Mouse (Mus musculus) c-Kit-positive CD71-positive TER-119-negative erythroid progenitor cells, embryonic 14.5 days (primary cell): ENCODE measurements around the gene Gm7029.

Experiments
- DNase-seq: peaks from one replicate; pipeline ENCODE4 v3.0.0-alpha.2; 2013; ENCODE audit warnings: low read depth

Gm7029 gene

DNA sequence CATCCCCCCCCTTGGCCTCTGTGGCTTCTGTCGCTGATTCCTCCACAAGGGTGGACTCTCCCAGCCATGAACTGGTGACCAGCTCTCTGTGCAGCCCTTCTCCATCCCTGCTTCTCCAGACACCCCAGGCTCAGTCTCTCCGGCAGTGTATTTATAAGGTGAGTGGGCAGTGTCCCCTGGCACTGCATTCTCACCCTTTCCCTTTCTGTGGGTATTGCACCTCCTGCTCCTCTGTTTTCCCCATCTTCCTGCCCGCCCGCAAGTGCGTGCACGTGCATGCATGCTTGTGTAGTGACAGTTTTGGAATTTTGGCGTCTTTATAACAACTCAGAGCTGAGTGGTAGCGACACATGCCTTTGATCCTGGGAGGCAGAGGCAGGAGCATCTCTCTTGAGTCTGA is 40.3 kb downstream of the Gm7029 start:
- no peak for DNase-seq

DNA sequence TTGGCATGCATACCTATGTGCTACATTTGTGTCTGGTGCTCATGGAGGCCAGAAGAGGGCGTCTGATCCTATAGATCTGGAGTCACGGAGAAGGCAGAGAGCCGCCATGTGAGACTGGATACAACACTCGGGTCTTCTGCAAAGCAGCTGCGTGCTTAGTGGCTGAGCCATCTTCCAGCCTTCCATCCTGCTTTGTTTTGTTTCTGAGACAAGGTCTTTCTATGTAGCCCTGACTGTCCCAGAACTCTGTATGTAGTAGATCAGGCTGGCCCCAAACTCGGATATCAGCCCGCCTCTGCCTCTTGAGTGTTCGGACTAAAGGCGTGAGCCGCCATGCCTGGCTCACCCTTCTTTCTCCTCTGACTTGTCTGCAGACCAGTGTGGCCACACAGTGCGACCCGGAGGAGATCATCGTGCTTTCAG is 41.3 kb downstream of the Gm7029 start:
- DNase-seq: no peak

DNA sequence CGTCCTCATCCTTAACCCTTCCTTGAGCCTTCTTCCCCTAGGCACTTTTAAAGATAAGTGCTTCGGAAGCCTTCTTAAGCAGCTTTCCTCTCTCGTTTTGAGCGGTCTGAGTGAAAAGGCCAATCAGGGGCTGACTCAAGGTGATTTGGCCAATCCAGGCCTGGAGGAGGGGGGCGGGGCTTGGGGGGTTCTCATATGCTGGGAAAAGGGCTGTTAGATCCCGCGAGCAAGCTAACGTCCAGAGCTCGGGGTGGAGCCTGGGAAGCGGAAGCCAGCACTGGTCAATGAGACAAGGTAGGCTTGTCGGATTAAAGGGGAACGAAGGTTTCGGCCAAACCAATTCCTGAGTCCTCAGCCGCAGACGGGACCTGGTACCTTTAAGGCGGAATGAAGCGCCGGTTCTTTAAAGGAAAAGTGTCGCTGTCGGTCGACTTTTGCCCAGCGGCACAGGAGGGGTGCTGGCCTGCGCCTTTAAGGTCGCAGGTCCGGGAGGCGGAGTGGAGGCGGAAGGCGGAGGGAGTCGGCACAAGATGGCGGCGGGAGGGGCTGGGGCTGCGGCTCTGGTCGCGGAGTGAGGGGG is 42.1 kb downstream of the Gm7029 start, which contains the start of the genes Tapbp and Zbtb22:
TSS of gene Tapbp (plus strand) at position 229 of the 580 bp plus-strand sequence.
TSS of gene Zbtb22 (plus strand) at position 234 of the 580 bp plus-strand sequence.
- peak; percentile 93 for DNase-seq

DNA sequence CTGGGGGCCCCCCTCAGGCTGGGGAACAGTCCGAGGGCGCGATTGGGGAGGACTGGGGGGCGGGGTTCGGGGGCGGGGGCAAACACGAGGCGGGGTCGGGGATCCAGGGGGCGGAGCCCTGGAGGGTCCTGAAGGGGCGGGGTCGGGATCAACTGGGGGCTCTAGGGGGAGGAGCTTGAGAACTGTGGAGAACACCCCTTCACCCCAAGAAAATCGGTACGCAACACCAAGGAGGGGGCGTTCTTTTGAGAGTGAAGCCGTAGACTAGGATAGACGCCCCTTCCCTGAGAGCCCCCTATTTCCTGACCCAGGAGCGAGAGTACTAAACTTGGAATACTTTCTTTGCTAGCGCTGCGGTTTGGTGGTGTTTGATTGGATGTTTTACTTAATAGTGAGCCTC is 42.7 kb downstream of the Gm7029 start:
- DNase-seq: no peak

DNA sequence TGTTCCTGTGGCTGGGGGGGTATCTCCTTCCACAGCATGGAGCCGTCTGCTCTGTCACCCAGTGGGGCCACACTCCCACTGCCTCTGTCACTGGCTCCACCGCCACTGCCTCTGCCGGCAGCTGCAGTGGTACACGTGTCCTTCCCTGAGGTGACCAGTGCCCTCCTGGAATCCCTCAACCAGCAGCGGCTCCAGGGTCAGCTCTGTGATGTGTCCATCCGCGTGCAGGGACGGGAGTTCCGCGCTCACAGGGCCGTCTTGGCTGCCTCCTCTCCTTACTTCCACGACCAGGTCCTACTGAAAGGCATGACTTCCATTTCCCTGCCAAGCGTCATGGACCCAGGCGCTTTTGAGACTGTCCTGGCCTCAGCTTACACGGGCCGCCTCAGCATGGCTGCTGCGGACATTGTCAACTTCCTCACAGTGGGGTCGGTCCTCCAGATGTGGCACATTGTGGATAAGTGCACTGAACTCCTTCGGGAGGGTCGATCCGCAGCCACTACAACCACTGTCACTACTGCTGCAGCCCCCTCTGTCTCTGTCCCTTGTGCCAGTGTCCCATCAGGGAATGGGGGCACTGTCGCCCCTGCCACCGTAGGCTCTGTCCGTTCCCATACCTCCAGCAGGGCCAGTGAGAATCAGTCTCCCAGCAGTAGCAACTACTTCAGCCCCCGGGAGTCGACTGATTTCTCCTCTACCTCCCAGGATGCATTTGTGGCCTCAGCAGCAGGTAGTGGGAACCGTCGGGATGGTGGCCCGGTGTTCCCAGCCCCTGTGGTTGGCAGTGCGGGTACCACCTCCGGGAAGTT is 43.4 kb downstream of the Gm7029 start:
- no peak for DNase-seq

DNA sequence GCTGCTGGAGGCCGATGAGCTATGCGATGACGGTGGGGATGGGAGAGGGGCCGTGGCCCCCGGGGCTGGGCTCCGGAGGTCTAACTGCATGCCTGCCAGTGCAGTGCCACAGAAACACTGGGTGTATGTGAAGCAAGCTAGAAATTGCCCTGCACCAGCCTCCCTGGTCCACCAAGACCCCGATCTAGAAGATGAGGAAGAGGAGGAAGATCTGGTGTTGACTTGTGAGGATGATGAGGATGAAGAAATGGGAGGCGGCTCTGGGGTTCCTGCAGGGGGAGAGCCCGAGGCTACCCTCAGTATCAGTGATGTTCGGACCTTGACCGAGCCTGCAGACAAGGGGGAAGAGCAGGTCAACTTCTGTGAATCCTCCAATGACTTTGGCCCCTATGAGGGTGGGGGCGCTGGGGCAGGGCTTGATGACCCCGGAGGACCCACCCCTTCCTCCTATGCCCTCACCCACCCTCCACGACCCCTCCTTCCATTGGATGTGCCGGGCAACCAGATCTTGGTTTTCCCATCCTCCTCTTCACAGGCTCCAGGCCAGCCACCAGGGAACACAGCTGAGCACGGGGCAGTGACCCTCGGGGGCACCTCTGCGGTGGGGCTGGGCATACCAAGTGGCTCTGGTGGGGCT is 44.1 kb downstream of the Gm7029 start:
- no peak for DNase-seq

DNA sequence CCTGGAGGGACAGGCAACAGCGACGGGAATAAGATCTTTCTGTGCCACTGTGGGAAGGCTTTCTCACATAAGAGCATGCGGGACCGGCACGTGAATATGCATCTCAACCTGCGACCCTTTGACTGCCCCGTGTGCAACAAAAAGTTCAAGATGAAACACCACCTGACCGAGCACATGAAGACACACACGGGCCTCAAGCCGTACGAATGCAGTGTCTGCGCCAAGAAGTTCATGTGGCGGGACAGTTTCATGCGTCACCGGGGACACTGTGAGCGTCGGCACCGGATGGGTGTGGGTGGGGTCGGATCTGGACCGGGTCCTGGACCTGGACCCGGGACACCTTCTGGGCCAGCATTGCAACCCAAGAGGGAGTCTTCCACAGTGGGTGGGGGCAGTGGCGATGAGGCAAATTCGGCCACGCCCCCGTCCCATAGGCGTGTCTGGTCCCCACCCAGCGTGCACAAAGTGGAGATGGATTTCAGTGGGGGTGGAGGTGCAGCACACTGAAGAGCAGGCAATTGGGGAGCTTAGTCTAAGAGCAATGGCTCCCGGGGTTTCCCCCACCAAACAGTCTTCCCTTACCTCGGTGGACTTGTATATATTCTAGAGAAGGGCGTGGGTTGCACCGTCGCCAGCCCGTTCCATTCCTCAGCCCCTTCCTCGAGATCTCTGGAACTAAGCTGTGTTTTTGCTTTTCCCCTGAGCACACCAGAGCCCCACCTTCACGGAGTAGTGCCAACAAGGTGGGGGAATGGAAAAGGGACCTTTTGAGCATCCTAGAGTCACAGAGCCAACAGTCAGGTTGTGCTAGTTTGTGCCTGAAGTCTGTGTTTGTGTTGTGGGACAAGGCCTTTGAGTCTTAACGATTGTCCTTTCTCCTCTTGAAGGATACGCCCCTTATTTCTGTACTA is 44.9 kb downstream of the Gm7029 start:
- no peak for DNase-seq

DNA sequence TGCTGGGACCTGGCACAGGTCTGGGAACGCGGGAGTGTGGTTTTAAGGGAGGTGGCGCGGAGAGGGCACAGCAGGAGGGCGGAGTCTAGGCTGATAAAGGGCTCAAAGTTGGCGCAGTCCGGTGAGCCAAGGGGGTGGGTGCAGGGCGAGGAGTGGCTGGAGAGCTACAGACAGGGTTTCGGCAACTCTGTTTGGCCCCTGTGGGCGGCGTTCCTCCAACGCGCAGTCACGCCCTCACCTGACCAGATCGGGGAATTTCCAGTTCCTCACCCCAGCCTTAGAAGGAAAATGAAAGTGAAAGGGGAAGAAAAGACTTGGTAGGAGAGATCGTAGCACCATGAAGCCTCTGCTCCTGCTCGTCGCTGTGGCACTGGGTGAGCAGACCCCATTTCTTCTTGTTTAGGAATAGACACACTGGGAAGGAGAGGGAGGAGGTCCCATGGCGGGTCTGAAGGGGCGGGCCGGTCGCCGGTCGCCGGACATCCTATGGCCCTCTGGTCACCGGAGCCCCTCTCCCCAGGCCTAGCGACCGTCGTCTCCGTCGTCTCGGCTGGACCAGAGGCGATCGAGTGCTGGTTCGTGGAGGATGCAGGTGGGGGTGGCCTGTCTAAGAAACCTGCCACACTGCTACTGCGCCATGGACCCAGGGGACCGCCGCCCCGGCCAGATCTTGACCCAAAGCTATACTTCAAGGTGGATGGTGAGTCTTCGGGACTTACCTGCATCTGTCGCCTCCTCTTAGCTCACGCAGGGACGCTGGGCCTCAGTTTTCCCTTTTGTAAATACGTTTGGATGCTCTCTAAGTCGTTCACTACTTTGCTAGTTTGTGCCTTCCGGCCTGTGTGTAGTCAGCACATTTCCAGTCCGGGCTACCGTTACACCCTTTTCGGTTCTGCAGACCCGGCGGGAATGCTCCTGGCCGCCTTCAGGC is 46.0 kb downstream of the Gm7029 start:
- DNase-seq: peak; percentile 91

DNA sequence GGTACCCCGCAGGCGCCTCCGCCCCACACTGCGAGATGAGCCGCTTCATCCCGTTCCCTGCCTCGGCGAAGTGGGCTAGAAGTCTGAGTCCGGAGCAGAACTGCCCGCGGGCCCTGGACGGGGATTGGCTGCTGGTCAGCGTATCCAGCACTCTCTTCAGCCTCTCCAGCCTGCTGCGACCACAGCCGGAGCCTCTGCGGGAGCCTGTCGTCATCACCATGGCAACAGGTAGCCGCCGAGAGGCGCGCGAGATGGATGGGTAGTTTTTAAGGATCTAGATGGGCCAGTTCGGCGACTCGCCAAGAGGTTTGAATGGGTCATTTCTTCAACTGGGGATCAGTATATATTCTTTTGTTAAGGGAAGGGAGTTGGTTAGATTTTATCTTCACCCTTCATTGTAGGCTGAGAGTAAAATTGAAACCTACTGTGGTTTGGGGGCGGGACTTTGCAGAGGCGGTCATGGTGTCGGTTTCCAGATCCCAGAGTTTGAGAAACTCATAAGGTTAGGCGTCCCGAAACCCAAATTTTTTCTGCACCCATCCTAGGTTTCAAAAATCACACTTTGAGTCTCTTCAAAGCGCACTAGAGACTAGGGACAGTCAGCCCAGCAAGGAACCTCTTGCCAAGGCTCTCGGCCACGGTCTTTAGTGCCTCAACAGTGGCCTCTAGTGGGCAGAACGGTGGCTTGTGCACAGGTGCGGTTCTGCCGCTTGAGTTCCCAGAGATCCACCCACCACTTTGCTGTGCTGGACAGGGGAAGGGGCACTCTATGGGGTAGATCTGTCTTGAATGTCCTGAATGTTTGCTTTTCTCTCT is 46.9 kb downstream of the Gm7029 start:
- DNase-seq: peak; percentile 90

DNA sequence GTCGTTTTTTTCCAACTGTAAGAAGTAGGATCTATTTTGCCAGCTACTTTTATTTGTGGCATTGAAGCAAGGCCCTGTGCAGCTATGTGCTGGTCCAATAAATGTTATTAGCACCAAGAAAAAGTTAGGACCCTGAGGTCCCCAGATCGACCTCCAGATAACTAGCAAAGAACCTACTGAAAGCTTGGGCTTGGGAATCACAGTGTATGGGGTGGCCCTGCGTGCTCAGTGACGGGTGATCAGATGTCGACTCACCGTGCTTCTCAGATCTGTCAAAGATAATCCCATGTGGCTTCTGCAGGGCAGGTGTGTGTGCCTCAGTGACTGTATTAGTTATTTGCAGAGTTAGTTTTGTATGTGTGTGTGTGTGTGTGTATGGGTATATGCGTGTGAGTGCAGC is 47.7 kb downstream of the Gm7029 start:
- DNase-seq: no peak
